Mouse (Mus musculus) erythroblast, adult 5-6 weeks (primary cell): Measurements from ENCODE around the gene Gm4141. TPM values are rescaled to one million over a fixed set of nuclear protein-coding genes. Genes with fewer than 3 reads are reported as not detected.
"Not testable (repeated sequence)": the region's sequence is repeated elsewhere in the genome, so short reads cannot be mapped to it uniquely, and the experiment has no call there.

Experiments used
- ATAC-seq: replicated peaks from 2 replicates; pipeline ENCODE4 v1.8.0; 2016; ENCODE audit warnings: moderate number of reproducible peaks, mild to moderate bottlenecking, moderate TSS enrichment, inconsistent platforms; ENCODE audit not compliant: poor library complexity, low FRiP score, severe bottlenecking
- total RNA-seq, 2 experiments: library from RNA; stranded (forward) in 1 of 2; stranded (reverse) in 1 of 2; fragments of 150-400 nt in 1 of 2; fragments of 200-764, 138-1000 nt in 1 of 2; gene quantifications; 2 replicates each; pipeline versions ENCODE4 v1.2.3 to v1.2.4; 2015 to 2017; ENCODE audit warnings: low replicate concordance in 2 of 2

Gene Gm4141
- not detected in 2 replicates for total RNA-seq (2015; ENCODE audit: low replicate concordance)
- not detected in 2 replicates for total RNA-seq (2017; ENCODE audit: low replicate concordance)

GRCm38 (mm10) chr7:20576141-20576540, at the start of gene Gm4141:
Gene Gm4141 (minus strand): TSS chr7:20576241.
- not testable (repeated sequence) for ATAC-seq

DNA sequence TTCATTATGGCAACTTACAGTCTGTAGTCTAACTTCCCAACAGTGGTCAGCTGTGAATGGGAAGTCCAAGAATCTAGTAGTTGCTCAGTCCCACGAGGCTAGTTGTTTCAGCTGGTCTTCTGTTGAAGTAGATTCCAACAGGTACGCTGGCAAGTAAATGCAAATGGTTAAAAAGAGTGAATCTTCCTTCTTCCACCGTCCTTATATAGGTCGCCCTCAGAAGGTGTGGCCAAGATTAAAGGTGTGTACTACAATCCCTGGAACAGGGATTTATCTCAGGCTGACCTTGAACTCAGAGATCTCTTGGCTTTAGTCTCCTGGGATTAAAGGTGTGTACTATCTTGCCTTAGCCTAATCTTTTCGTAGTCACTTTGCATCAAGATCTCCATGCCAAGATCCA, 22.9 kb upstream of the Gm4141 start, which contains the start of gene Gm4513:
Gene Gm4513 (minus strand): TSS at position 101 of the 400 bp plus-strand sequence.
- not testable (repeated sequence) for ATAC-seq

DNA sequence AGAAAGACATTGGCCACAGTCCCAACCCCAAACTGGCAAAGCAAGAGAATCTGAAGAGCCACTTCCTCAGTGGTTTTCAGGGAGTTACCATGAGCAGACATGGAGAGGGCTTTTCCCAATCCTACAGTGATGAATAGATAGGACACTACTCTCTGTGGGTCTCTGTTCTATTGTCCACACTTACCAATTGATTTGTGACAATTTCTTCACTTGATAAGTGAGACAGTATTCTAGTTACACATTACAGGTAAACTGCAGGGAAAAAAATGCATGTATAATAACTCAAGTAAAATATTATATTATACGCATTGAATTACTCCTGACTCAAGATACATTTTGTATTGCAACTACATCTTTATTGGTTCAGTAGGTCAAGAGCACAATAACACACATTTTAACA, 30.4 kb downstream of the Gm4141 start, which contains the start of gene Gm5726:
Gene Gm5726 (minus strand): TSS at position 101 of the 400 bp plus-strand sequence.
- ATAC-seq: not testable (repeated sequence)

- not testable (repeated sequence) for ATAC-seq
Measured at GRCm38 (mm10) chr7:20533537-20533936, 42.5 kb downstream of the Gm4141 start, which contains the start of gene Vmn1r104. Gene Vmn1r104 (plus strand): TSS chr7:20533837.

Other genes with a start within 250 kb of the Gm4141 start
- gene Gm4133, start 242.2 kb downstream of the Gm4141 start, total RNA-seq (2015; ENCODE audit: low replicate concordance): not detected in 2 replicates
- not detected in 2 replicates for gene Gm4133, start 242.2 kb downstream of the Gm4141 start, total RNA-seq (2017; ENCODE audit: low replicate concordance)
- gene Gm5728, start 200.8 kb downstream of the Gm4141 start, total RNA-seq (2015; ENCODE audit: low replicate concordance): not detected in 2 replicates
- not detected in 2 replicates for gene Gm5728, start 200.8 kb downstream of the Gm4141 start, total RNA-seq (2017; ENCODE audit: low replicate concordance)
- gene Vmn1r100, start 158.3 kb downstream of the Gm4141 start, total RNA-seq (2015; ENCODE audit: low replicate concordance): not detected in 2 replicates
- not detected in 2 replicates for gene Vmn1r100, start 158.3 kb downstream of the Gm4141 start, total RNA-seq (2017; ENCODE audit: low replicate concordance)
- not detected in 2 replicates for gene Vmn1r101, start 133.6 kb downstream of the Gm4141 start, total RNA-seq (2015; ENCODE audit: low replicate concordance)
- gene Vmn1r101, start 133.6 kb downstream of the Gm4141 start, total RNA-seq (2017; ENCODE audit: low replicate concordance): not detected in 2 replicates
- not detected in 2 replicates for gene Gm10670, start 101.3 kb downstream of the Gm4141 start, total RNA-seq (2015; ENCODE audit: low replicate concordance)
- gene Gm10670, start 101.3 kb downstream of the Gm4141 start, total RNA-seq (2017; ENCODE audit: low replicate concordance): not detected in 2 replicates
- gene Vmn1r103, start 65.7 kb downstream of the Gm4141 start, total RNA-seq (2015; ENCODE audit: low replicate concordance): not detected in 2 replicates
- not detected in 2 replicates for gene Vmn1r103, start 65.7 kb downstream of the Gm4141 start, total RNA-seq (2017; ENCODE audit: low replicate concordance)
- not detected in 2 replicates for gene Vmn1r104, start 42.4 kb downstream of the Gm4141 start, total RNA-seq (2015; ENCODE audit: low replicate concordance)
- not detected in 2 replicates for gene Vmn1r104, start 42.4 kb downstream of the Gm4141 start, total RNA-seq (2017; ENCODE audit: low replicate concordance)
- gene Gm5726, start 30.5 kb downstream of the Gm4141 start, total RNA-seq (2015; ENCODE audit: low replicate concordance): not detected in 2 replicates
- gene Gm5726, start 30.5 kb downstream of the Gm4141 start, total RNA-seq (2017; ENCODE audit: low replicate concordance): not detected in 2 replicates
- not detected in 2 replicates for gene Gm4513, start 22.8 kb upstream of the Gm4141 start, total RNA-seq (2015; ENCODE audit: low replicate concordance)
- not detected in 2 replicates for gene Gm4513, start 22.8 kb upstream of the Gm4141 start, total RNA-seq (2017; ENCODE audit: low replicate concordance)
- gene Vmn1r107, start 92.7 kb upstream of the Gm4141 start, total RNA-seq (2015; ENCODE audit: low replicate concordance): not detected in 2 replicates
- gene Vmn1r107, start 92.7 kb upstream of the Gm4141 start, total RNA-seq (2017; ENCODE audit: low replicate concordance): not detected in 2 replicates
- gene Vmn1r111, start 127.0 kb upstream of the Gm4141 start, total RNA-seq (2015; ENCODE audit: low replicate concordance): not detected in 2 replicates
- not detected in 2 replicates for gene Vmn1r111, start 127.0 kb upstream of the Gm4141 start, total RNA-seq (2017; ENCODE audit: low replicate concordance)
- not detected in 2 replicates for gene Gm10668, start 154.4 kb upstream of the Gm4141 start, total RNA-seq (2015; ENCODE audit: low replicate concordance)
- gene Gm10668, start 154.4 kb upstream of the Gm4141 start, total RNA-seq (2017; ENCODE audit: low replicate concordance): not detected in 2 replicates
- not detected in 2 replicates for gene Vmn1r112, start 194.9 kb upstream of the Gm4141 start, total RNA-seq (2015; ENCODE audit: low replicate concordance)
- not detected in 2 replicates for gene Vmn1r112, start 194.9 kb upstream of the Gm4141 start, total RNA-seq (2017; ENCODE audit: low replicate concordance)
- not detected in 2 replicates for gene Vmn1r113, start 211.0 kb upstream of the Gm4141 start, total RNA-seq (2015; ENCODE audit: low replicate concordance)
- gene Vmn1r113, start 211.0 kb upstream of the Gm4141 start, total RNA-seq (2017; ENCODE audit: low replicate concordance): 1.1 TPM in 1 of 2 replicates, not detected in the other
- gene Vmn1r114, start 235.9 kb upstream of the Gm4141 start, total RNA-seq (2015; ENCODE audit: low replicate concordance): not detected in 2 replicates
- gene Vmn1r114, start 235.9 kb upstream of the Gm4141 start, total RNA-seq (2017; ENCODE audit: low replicate concordance): not detected in 2 replicates